Mouse (Mus musculus): Measurements from ENCODE around the gene Nfib.

Gene Nfib

DNA sequence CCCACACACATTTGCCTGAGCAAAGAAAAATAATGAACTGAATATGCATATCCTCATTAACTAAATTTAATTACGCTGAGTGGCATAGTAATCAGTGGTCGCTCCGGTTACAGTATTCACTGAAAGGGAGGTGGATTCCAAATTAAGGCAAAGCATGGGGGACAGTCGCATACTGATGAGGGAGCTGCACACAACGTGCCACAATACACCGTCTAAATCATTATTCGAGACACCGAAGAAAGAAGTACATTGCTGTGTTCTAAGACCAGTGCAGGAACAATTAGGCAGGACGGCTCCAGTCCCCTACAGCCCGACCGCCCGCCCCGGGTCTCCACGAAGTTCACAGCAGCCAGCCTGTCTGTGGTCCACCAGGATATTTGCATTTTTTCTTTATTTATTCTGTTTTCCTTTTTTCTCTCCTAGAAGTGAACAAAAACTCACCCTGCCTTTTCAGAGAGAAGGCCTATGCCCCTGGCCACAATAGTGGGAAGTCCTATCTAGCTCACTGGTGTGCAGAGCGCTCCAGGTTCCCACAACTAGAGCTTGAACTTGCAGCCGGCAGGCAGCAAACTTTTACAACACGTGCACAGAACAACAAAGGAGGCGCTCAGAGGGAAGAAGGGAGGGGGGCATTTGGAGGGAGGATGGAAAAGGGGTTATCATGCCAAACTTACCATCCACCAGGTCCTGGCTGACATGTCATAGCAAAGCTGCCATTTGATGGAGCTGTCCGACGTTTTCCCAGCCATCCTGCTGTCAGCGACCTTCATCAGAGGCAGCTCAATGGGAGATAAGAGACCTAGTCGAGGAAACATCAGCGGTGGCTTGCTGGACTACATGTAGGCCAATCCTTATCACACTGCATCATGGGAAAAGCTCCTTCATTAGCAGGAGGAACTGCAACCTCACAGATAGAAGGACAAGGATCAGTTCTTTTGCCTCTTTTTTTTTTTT, at the start of gene Nfib:
TSS of gene Nfib (minus strand) at position 910 of the 954 bp plus-strand sequence.
- DNase-seq (ENCODE audit: low read depth) = no peak

DNA sequence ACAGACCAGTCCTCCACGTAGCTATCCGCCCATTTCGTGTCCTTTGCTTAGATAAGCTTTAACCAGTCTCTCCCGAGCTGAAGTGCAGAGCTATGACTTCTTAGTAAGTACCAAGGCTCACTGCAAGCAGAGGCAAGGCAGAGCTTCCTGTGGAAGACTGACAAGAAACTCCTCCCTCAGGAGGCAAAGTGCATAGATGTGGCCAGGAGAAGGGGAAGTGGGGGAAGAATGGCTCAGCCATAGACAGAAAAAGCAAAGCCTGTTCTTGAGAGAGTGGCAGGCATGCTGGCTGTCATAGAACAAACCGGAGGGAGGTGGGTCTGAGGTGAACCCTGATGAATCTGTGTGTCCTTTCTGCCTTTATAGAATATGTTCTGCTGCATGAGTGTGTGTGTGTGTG, 30.2 kb upstream of the Nfib start:
- DNase-seq (ENCODE audit: low read depth) = no peak

DNA sequence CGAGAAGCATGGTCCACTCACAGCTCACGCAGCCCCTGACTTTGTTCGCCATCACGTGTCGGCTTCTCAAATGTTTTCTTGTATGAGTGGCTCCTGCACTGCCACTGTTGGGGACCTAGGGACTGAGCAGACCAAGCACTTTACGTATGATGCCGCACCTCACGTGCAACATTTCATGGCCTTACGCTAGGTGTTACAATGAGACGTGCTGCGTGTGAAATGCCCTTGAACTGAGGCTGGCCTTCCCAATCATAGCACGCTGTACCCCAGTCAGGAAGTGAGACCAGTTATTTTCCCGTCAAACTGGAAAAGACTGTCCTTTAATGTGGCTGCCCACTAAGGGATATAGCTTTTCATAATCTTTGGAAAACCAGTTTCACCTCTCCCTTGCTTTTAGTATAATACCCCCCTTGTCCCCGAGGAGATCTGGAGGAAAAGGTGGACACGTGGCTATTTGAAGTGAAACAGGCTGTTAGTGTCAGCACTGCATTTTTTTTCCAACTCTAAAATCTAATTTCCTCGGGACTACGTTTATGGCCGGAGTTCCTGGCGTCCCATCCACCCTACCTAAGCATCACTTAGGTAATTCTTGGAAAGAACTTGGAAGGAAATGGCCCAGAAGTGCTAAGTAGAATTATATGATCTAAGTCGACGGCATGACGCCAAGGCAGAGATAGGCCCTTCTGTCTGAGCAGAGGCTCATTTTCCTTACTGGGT, 29.4 kb upstream of the Nfib start:
- DNase-seq (ENCODE audit: low read depth) = no peak

DNA sequence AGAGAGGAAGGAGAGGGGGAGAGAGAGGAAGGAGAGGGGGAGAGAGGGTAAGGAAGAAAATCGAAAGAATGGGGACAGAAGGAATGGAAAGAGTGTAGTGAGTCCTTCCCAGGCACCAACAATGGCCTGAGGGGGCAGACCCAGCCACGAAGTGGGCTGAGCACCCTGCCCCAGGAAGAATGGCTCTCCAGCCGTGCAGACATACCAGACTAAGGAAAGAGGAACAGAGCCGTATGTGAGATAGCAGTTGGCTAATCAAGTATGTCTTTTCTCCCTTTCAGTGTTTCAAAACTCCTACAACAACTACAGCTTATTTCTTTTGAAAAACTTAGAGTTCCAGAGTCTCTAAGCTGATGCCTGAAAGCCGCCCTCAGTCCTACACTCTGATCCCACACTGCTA, 28.8 kb upstream of the Nfib start:
- no peak for DNase-seq (ENCODE audit: low read depth)

DNA sequence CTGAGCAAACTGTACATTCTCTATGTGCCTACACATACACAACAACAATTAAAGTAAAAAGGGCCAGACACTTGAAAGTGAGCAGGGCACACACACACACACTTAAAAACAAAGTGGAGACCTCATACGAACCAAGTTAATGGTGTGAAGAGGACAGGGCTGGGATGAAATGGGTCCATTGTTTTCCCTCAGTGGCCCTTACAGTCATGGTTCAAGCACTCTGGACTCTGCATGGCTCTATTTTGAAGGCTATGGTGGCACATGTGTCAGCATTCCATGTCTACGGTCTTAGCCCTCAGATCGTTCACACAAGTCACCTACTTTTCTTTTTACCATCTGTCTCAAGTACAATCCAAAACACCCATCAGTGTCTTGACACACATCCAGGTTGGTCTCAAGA, 28.1 kb upstream of the Nfib start:
- DNase-seq (ENCODE audit: low read depth) = no peak

DNA sequence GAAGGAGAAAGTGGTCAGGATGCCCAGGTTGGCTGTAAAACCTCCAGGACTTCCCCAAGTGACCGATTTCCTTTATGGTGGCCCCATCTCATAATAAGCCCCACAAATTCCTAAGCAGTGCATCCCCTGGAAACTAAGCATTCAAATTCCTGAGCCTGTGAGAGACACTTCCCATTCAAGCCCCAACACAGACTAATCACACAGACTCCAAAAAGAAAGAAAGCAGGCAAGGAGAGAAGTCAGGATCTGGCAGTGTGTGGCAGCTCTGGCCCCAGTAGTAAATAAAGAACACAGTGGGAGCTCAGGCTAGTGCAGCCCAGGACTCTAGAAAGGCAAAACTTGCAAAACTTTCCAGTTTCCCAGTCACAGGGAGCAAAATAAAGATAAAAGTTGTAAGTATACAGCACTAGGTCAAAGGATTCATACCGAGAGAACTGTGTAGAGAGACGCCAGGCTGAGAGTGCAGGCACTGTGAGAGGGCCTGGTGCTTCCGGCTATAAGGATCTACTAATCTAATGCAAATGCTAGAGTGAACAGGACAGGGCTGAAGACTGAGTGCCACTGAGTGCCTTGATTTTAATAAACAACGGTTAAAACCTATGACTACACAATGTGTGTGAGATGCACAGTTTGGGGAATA, 24.8 kb upstream of the Nfib start:
- DNase-seq (ENCODE audit: low read depth) = no peak

DNA sequence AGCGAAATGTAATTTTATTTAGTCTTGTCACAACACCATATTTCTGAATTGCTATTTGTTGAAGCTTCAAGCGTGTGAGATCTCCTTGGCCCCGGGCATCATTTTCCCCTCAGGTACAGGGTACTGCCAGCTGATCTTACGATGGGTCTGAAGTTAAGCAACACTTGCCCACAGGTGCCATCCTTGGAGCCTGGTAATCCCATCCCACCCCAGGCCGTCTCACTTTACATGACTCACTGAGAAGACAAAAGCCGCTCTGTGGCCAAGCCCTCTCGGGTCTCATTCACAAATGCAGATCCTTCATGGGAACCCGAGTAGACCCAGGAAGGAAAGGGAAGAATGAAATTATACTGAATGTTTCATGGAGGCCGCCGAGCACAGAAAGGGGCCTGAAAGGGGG, 18.5 kb upstream of the Nfib start:
- DNase-seq (ENCODE audit: low read depth) = no peak

DNA sequence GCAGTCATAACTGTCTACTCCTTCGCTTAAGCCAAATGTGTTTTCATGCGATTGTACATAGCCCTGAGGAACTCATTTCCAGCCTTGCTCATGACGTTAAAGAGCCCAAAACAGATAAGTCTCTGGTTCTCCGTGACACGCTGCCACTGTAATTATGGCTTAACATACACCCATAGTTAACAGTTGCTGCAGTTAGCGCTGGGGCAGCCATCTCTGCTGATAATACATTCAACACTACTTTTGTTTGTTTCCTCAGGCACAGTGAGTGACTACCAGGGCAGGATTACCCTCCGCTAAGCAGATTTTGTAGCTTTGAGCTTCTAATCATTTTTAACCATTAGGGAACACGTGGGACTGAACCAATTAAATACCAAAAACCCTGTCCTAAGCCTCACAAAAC, 17.5 kb upstream of the Nfib start:
- DNase-seq (ENCODE audit: low read depth) = no peak

DNA sequence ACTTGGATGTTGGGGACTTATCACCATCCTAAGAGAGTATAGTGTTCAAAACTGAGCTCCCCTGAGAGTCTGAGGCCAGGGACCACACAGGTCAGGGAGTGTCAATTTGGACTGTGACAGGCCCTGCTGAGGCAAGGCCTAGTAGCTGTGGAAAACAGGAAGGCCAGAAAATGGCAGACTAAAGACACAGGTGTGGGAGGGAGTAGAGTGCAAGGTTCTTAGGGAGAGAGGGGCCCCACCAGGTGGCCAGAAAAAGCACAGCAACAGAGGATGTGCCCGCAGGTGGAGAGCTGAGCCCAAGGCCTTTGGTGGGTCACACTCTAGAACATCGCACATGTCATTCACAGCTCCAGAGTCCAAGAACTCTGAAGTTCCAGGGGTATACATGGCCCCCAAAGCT, 10.3 kb upstream of the Nfib start:
- DNase-seq (ENCODE audit: low read depth) = no peak

DNA sequence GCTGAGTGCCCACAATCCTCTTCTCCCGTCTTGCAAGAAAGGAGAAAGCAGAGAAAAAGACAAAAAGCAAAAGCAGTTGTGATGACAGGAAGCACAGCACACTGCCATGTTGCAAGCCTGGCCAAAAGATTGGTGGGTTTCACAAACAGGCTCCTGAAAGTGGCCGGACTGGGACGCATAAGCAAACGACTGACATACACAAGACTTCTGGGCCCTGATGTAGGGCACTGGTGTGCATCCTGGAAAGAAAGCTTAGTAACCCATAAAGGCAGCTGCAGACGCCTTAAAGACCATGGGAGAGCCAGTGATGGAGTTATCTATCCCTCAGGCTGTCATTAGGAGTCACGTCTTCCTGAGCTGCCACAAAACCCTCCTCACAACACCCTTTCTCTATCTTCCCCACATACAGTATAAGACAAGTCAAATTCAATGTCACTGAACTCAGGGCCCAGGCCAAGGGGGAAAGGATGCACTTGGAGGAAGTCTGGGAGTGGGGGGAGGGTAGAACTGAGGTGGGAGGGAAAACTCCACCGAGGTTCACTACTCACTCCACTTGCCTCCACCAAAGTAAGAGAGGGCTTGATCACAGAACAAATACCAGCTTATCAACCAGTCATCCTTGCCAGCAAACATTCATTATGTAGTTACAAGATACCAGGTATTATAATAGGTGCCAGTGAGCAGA, 6.2 kb upstream of the Nfib start:
- no peak for DNase-seq (ENCODE audit: low read depth)

DNA sequence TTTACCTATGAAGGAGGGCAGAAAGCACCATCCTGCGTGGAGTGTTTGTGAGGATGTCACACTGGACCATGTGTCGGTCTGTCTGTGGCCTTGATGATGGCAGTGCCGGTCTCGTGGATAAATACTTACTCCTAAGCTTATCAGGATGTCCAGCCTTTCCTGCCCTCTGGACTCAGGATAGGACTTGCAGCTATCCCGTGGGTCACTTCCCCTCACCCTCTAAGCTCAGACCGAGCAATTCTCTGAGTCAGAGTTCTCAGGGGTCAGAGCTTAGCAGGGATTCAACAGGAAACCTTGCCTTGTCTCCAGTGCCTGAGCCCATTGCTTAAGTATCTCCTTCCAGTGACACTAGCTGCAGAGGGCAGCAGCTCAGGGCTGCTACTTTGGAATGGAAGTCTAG, 4.1 kb upstream of the Nfib start:
- no peak for DNase-seq (ENCODE audit: low read depth)

DNA sequence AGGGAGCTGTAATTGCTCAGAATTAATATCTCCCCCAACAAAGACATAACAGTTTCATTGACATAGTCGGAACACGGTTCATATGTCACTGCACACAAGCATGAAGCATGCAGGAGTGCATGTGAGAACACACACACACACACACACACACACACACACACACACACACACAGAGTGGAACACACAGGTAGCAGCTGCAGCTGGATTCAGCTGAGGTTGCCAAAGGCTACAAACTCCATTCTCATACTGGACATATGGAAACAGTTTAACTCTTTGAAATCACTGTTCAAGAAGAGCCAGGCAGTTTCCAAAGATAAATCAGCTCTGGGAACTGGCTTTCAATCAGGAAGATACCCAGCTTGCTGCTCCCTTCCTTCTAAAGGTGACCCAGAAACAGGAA, 462 bp upstream of the Nfib start:
- no peak for DNase-seq (ENCODE audit: low read depth)

DNA sequence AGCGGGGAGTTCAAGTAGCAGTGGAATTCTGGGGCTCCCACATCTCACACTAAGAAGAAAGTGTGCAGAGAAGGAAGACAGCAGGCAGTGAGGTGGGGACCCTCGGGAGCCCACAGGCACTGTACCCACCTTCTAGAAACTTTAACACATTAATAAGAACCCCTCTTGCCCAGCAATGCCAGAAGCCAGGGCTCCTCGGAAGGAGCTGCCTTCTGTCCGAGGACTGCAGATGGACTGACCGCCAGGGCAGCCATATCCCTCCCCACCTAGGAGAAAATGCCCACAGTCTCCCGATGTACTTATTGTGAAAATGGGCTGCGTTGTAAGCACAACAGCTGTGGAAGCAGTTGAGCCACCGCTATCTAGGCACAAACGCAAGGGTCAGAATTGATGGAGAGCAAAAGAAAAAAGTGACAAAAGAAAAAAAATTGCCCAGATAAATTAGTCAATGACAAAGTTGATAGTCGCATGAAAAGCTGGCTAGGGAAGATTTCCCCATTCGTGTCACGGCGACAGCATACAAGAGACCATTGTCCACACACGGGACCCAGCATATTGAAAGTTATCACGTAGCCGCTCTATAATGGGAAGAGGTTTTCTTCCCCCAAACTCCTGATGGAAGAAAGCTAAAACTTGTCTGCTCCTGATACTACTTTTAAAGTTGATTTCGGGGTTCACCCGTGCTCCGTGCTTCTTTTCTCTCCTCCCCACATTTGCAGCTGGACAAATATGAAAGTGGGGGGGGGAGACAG, 1.3 kb downstream of the Nfib start:
- no peak for DNase-seq (ENCODE audit: low read depth)

DNA sequence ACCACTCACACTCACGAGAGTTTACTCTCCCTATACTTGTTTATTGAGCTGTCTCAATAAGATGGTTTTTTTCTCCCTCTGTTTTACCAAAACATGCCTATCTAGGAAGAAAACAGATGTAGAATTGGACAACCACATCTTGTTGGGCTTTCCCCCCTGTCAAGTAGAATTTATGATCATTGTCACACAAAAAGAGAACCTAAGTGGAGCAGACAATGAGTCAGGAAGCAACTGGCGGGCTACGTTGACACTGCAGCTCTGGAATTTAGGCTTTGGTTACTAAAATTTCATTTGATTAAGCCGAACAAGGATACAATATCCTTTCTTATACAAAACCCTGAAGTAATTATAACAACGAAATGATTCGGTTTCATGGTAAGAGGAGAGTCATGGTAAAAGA, 2.7 kb downstream of the Nfib start:
- no peak for DNase-seq (ENCODE audit: low read depth)

DNA sequence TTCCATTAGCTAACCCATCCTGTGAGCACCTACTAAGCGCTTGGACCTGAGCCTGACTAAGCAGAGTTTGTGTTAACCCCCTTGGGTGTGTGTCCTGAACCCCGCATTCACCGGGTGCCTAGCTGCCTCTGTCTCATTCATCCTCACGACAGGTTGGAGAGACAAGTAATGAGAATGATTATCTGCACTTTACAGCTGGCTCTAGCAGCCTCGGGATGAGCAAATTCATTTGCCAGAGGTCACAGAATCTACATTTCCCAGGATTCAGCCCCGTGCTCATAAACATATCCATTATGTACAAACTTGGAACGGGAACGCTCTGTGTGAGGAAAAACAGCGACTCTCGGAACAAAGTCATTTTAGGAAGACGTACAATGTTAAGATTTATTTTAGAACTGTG, 6.0 kb downstream of the Nfib start:
- no peak for DNase-seq (ENCODE audit: low read depth)

DNA sequence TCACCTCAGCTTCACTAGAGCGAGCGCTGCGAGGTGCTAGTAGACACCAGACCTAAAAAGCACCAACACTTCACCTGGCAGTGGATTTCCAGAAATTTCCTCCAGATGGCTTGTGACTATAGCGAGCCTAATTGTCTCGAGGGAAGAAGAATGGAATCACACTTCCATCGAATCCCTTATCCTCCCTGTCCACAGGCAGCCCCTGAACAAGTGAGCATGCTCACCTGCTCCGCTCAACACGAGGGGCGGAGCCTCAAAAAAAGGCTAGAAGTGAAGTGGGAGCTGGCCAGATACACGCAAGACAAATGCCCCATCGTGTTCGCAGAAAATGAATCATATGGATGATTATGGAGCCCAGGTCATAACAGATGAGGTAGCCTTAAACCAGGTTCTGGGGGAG, 6.9 kb downstream of the Nfib start:
- no peak for DNase-seq (ENCODE audit: low read depth)

DNA sequence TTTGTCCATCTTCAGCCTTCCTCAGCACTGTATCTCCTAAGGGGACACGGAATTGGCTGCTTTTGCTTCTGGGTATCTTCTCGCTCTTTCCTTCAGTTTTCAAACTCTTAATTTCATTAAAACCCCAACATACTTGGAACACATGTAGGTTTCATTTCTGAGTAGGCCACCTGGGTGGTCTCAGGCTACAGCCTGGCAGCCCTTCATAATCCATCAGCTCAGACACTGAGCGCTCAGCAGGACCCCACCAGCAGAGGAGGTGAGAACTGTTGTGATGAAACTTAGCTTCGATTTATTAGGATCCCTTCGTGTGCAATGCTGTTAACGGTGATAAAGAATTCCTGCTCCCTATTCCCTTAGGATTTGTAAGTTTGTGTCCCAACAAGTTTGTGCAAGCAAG, 8.4 kb downstream of the Nfib start:
- DNase-seq (ENCODE audit: low read depth) = no peak

DNA sequence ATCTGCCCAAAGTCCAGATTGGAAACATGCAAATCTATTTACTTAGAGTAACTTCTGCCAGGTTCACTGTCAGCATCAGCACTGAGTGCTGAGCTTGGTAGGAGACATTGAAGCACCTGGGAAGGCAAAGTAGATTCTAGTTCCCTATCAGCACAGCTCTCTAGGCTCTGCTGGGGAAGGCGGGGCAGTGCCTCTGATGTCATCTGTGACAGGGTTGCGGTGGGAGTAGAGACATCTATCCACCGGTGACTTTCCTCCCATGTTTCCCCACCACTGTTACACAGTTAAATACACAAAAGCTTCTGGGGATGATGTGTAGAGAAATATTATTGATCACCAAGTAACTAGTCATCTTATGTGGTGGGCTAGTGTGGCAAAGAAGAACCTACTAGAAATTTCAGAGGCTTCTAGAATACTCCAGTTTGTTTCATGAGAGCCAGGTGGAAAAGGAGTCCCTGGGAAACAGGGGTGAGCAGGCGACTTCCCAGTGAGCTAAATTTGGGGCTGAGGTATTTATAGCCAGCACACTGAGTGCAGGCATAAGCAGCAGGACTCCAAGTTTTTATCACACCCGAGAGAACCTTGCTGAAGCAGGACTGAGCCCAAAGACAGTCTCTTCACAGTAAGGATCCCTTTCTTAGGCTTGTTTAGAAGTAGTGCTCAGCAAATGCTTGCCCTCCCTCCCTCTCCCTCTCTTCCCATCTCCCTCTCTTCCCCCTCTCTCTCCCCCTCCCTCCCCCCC, 9.6 kb downstream of the Nfib start:
- DNase-seq (ENCODE audit: low read depth) = no peak

DNA sequence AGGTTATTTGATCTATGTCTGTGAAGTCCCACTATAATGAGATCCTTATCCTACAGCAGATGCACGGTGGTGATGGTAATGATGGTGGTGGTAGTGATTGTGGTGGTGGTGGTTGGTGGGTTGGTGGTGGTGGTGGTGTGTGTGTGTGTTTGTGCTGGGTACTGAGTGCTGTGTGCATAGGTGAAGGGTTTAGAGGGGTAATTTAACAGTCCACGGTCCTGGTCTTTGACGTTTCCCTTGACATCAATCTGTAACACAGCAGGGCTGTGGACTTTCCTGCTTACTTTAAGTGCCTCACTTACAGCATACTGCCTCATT, 13.6 kb downstream of the Nfib start:
- no peak for DNase-seq (ENCODE audit: low read depth)

DNA sequence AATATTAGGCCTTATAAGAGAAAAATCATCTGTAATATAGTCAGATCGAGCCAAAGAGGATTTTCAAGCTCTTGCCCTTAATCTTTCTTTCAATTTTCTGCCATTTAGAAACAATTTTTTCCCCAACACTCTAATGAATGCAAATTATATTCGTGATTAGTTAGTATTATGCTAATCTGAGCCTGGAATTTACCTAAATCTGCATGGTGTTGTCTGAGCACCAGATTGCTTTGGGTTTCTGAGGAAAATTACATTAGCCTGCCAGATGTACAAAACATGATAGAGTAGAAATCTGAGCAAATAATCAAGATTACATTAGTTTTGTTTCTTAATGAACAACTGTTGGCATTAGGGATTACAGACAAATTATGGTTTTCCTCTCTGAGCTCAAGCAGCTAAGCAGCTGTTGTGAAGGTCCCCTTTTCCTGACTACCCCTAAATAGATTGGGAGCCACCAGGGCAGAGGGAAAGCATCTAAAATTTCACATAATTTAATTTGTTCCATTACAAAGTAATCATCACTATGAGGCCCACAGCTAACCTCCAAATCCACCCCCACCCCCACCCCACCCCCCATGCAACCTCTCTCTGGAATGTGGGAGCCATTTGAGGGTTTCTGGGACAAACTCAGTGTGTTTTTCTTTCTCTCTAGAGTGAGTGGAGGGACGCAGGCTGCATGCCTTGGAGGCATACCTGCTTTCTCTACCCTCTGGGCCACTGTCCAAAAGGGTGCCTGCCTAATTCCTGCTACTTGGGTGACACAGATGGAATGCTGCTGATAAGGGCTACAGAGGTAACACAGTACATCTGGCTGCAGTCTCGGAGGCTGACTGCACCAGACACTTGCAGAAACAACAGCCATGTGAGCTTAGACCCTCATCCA, 14.2 kb downstream of the Nfib start:
- DNase-seq (ENCODE audit: low read depth) = no peak
